Mouse (Mus musculus): ENCODE results near the gene Myadm.
A peak's percentile ranks its signal among the peaks of the same experiment; 100 is the strongest.
"Not testable (repeated sequence)": the region's sequence is repeated elsewhere in the genome, so short reads cannot be mapped to it uniquely, and the experiment has no call there.

Gene Myadm

GRCm38 (mm10) chr7:3290257-3291033 is 1.6 kb downstream of the Myadm start:
- DNase-seq (ENCODE audit: low read depth, low spot score): peak; percentile 98

- peak; percentile 35 for DNase-seq (ENCODE audit: low read depth, low spot score)
Measured at GRCm38 (mm10) chr7:3291197-3291596, 2.3 kb downstream of the Myadm start.

GRCm38 (mm10) chr7:3291764-3292163 is 2.9 kb downstream of the Myadm start:
- DNase-seq (ENCODE audit: low read depth, low spot score): no peak

- DNase-seq (ENCODE audit: low read depth, low spot score): not testable (repeated sequence)
Measured at GRCm38 (mm10) chr7:3292271-3292670, 3.4 kb downstream of the Myadm start.

GRCm38 (mm10) chr7:3292791-3293190 is 3.9 kb downstream of the Myadm start:
- DNase-seq (ENCODE audit: low read depth, low spot score): peak; percentile 88

- peak; percentile 37 for DNase-seq (ENCODE audit: low read depth, low spot score)
Measured at GRCm38 (mm10) chr7:3294794-3295193, 5.9 kb downstream of the Myadm start.

- DNase-seq (ENCODE audit: low read depth, low spot score): peak; percentile 67
Measured at GRCm38 (mm10) chr7:3295321-3296110, 6.6 kb downstream of the Myadm start.

- no peak for DNase-seq (ENCODE audit: low read depth, low spot score)
Measured at GRCm38 (mm10) chr7:3296711-3297110, 7.8 kb downstream of the Myadm start.

- peak; percentile 74 for DNase-seq (ENCODE audit: low read depth, low spot score)
Measured at GRCm38 (mm10) chr7:3299941-3300617, 11.2 kb downstream of the Myadm start.

GRCm38 (mm10) chr7:3300891-3301627 is 12.2 kb downstream of the Myadm start:
- DNase-seq (ENCODE audit: low read depth, low spot score): no peak

- DNase-seq (ENCODE audit: low read depth, low spot score): no peak
Measured at GRCm38 (mm10) chr7:3301628-3302555, 13.0 kb downstream of the Myadm start.

GRCm38 (mm10) chr7:3302556-3303275 is 13.8 kb downstream of the Myadm start:
- peak; percentile 19 for DNase-seq (ENCODE audit: low read depth, low spot score)

GRCm38 (mm10) chr7:3303276-3303781 is 14.4 kb downstream of the Myadm start:
- DNase-seq (ENCODE audit: low read depth, low spot score): peak; percentile 92

- no peak for DNase-seq (ENCODE audit: low read depth, low spot score)
Measured at GRCm38 (mm10) chr7:3303789-3304188, 14.9 kb downstream of the Myadm start.

GRCm38 (mm10) chr7:3304298-3304697 is 15.4 kb downstream of the Myadm start:
- DNase-seq (ENCODE audit: low read depth, low spot score): peak; percentile 85

- DNase-seq (ENCODE audit: low read depth, low spot score): peak; percentile 77
Measured at GRCm38 (mm10) chr7:3306400-3306799, 17.5 kb downstream of the Myadm start.

GRCm38 (mm10) chr7:3308646-3309045 is 19.8 kb downstream of the Myadm start:
- DNase-seq (ENCODE audit: low read depth, low spot score): no peak

GRCm38 (mm10) chr7:3310233-3310632 is 21.4 kb downstream of the Myadm start:
- no peak for DNase-seq (ENCODE audit: low read depth, low spot score)

- DNase-seq (ENCODE audit: low read depth, low spot score): no peak
Measured at GRCm38 (mm10) chr7:3313571-3313970, 24.7 kb downstream of the Myadm start.

GRCm38 (mm10) chr7:3314121-3314520 is 25.2 kb downstream of the Myadm start:
- DNase-seq (ENCODE audit: low read depth, low spot score): no peak
